Mouse (Mus musculus): ENCODE data around the gene Dhx15. TPM values are rescaled to one million over a fixed set of nuclear protein-coding genes. Genes with fewer than 3 reads are reported as not detected.

Dhx15 gene
- total RNA-seq, 1 experiment, result 164 TPM

DNA sequence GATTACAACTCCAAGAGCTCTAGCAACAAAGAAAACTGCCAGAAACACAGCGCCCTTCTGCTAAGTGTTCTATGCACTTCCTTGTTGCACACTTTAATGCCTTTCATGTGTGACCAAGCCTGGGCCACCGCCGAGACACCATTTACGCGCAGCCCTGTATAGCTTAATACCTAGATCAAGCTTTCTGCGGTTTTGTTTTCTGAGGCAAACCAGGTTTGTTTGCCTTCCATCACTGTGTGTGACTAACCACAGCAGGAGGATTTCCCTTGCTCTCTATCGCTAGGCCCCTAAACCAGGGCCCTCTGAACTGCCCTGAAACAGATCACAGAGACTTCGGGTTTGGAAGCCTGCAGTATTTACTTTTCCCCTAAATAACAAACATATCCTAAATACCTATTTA lies 64.5 kb downstream of the Dhx15 start:
- no peaks in the 10 kb centered on the region for H3K4me1 ChIP-seq (ENCODE audit: control insufficient read depth in 2 of 2, insufficient read depth in 2 of 2, low read length in 2 of 2, poor library complexity in 1 of 2)
- in situ Hi-C loops (cut with MboI; ENCODE audit: low sequenced_read_pairs in 2 of 2, unreplicated experiment in 2 of 2), result no loop called here
- H3K9me3 ChIP-seq (ENCODE audit: control insufficient read depth, insufficient read depth, low read depth, low read length), result no peaks in the 10 kb centered on the region
- no peak for TF ChIP-seq ZNF384 (IDR thresholded peaks at IDR 0.05; ENCODE audit: low read depth, low read length)
- no peak for TF ChIP-seq ZC3H11A (IDR thresholded peaks at IDR 0.05; ENCODE audit: borderline replicate concordance, low read depth, low read length)
- no peak for TF ChIP-seq MAFK (IDR thresholded peaks at IDR 0.05; ENCODE audit: insufficient read depth, low read depth, low read length)
- no peak for TF ChIP-seq HCFC1 (IDR thresholded peaks at IDR 0.05; ENCODE audit: borderline replicate concordance, insufficient read depth, low read length)
- TF ChIP-seq CHD2 (IDR thresholded peaks at IDR 0.05; ENCODE audit: low read depth, low read length), result no peak
- H3K36me3 ChIP-seq (ENCODE audit: control insufficient read depth, insufficient read depth, low read length, poor library complexity, severe bottlenecking), result no peaks in the 10 kb centered on the region
- no peak overlapping the region for H3K9ac ChIP-seq (ENCODE audit: insufficient read depth, low read depth, low read length, poor library complexity, severe bottlenecking)
- H3K4me3 ChIP-seq (ENCODE audit: insufficient read depth in 1 of 2, low read depth in 1 of 2, low read length in 2 of 2, poor library complexity in 1 of 2, severe bottlenecking in 1 of 2), result no peak overlapping the region
- DNase-seq (ENCODE audit: low read depth, low spot score), result no peak
- no peak overlapping the region for H3K27ac ChIP-seq (ENCODE audit: insufficient read depth, low read depth, low read length, poor library complexity, severe bottlenecking)

DNA sequence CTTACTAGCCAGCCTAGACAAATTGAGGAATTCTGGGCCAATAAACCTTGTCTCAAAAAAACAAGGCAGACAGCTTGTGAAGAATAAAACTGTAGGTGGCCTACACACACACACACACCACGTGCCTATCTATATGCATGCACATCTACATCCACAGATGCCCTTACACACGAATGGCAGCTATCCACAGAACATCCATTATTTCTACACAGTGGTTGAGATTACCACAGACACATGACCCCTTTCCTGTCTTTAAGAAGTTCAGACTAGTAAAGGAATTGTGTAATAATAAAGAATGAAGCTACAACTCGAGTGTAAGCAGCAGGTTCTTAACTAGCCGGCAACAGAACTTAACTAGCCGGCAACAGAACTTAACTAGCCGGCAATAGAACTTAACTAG lies 68.2 kb downstream of the Dhx15 start:
- Histone ChIP-seq H3K9ac (ENCODE audit: insufficient read depth, low read depth, low read length, poor library complexity, severe bottlenecking) (no peak overlapping the region), H3K4me1 (ENCODE audit: control insufficient read depth in 2 of 2, insufficient read depth in 2 of 2, low read length in 2 of 2, poor library complexity in 1 of 2) (no peaks in the 10 kb centered on the region), H3K9me3 (ENCODE audit: control insufficient read depth, insufficient read depth, low read depth, low read length) (no peaks in the 10 kb centered on the region), H3K36me3 (ENCODE audit: control insufficient read depth, insufficient read depth, low read length, poor library complexity, severe bottlenecking) (no peaks in the 10 kb centered on the region), H3K4me3 (ENCODE audit: insufficient read depth in 1 of 2, low read depth in 1 of 2, low read length in 2 of 2, poor library complexity in 1 of 2, severe bottlenecking in 1 of 2) (no peak overlapping the region), H3K27ac (ENCODE audit: insufficient read depth, low read depth, low read length, poor library complexity, severe bottlenecking) (no peak overlapping the region)
- TF ChIP-seq HCFC1 (IDR thresholded peaks at IDR 0.05; ENCODE audit: borderline replicate concordance, insufficient read depth, low read length), result no peak
- no peak for TF ChIP-seq CHD2 (IDR thresholded peaks at IDR 0.05; ENCODE audit: low read depth, low read length)
- no peak for TF ChIP-seq ZC3H11A (IDR thresholded peaks at IDR 0.05; ENCODE audit: borderline replicate concordance, low read depth, low read length)
- TF ChIP-seq ZNF384 (IDR thresholded peaks at IDR 0.05; ENCODE audit: low read depth, low read length), result no peak
- TF ChIP-seq MAFK (IDR thresholded peaks at IDR 0.05; ENCODE audit: insufficient read depth, low read depth, low read length), result no peak
- in situ Hi-C loops (cut with MboI; ENCODE audit: low sequenced_read_pairs in 2 of 2, unreplicated experiment in 2 of 2), result no loop called here
- no peak for DNase-seq (ENCODE audit: low read depth, low spot score)

DNA sequence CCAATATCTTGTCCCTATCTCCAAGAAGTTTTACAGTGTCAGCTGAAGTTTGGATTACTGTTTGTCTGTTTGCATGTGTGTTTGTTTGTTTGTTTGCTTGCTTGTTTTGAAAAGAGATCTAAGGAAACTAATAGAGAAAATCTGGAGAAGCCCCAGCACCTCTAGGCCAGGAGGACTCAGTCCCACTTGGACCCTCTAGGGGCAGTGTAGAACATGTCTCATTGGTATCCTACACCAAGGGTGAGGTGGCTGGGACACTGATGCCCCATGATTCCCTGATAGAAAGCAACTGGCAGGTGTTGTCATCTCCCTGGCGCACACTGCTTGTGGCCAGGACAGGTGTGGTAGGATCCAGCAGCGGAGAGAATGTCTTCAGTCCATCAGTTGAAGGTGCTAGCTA lies 70.5 kb downstream of the Dhx15 start:
- TF ChIP-seq CHD2 (IDR thresholded peaks at IDR 0.05; ENCODE audit: low read depth, low read length), result no peak
- TF ChIP-seq ZC3H11A (IDR thresholded peaks at IDR 0.05; ENCODE audit: borderline replicate concordance, low read depth, low read length), result no peak
- no peak for TF ChIP-seq HCFC1 (IDR thresholded peaks at IDR 0.05; ENCODE audit: borderline replicate concordance, insufficient read depth, low read length)
- no peak for TF ChIP-seq ZNF384 (IDR thresholded peaks at IDR 0.05; ENCODE audit: low read depth, low read length)
- TF ChIP-seq MAFK (IDR thresholded peaks at IDR 0.05; ENCODE audit: insufficient read depth, low read depth, low read length), result no peak
- in situ Hi-C loops (cut with MboI; ENCODE audit: low sequenced_read_pairs in 2 of 2, unreplicated experiment in 2 of 2), result no loop called here
- Histone ChIP-seq H3K4me3 (ENCODE audit: insufficient read depth in 1 of 2, low read depth in 1 of 2, low read length in 2 of 2, poor library complexity in 1 of 2, severe bottlenecking in 1 of 2) (no peak overlapping the region), H3K9me3 (ENCODE audit: control insufficient read depth, insufficient read depth, low read depth, low read length) (no peaks in the 10 kb centered on the region), H3K4me1 (ENCODE audit: control insufficient read depth in 2 of 2, insufficient read depth in 2 of 2, low read length in 2 of 2, poor library complexity in 1 of 2) (peaks cover 0 to 3% of the 10 kb centered on the region in 2 experiments; a peak in 2 of 4 replicates), H3K27ac (ENCODE audit: insufficient read depth, low read depth, low read length, poor library complexity, severe bottlenecking) (no peak overlapping the region), H3K9ac (ENCODE audit: insufficient read depth, low read depth, low read length, poor library complexity, severe bottlenecking) (no peak overlapping the region), H3K36me3 (ENCODE audit: control insufficient read depth, insufficient read depth, low read length, poor library complexity, severe bottlenecking) (no peaks in the 10 kb centered on the region)
- DNase-seq (ENCODE audit: low read depth, low spot score), result no peak

DNA sequence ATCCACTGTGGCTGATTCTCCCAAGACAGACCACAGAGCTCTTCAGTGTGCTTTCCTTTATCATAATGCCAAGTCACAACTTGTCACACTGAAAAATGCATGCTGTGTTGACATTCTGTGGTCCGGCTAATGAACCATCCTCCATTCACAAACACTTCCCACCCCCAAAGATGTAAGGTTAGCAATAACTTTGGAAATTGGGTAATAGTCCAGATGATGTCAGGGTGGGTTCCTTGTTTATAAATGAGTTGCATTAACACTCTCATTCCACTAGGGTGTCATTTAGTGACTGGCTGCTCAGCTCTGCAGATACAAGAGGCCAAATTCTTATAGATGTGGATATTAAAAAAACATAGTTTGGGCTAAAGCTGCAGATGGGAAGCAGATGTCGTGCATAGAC lies 71.1 kb downstream of the Dhx15 start:
- in situ Hi-C loops (cut with MboI; ENCODE audit: low sequenced_read_pairs in 2 of 2, unreplicated experiment in 2 of 2), result no loop called here
- Histone ChIP-seq H3K9ac (ENCODE audit: insufficient read depth, low read depth, low read length, poor library complexity, severe bottlenecking) (no peak overlapping the region), H3K4me1 (ENCODE audit: control insufficient read depth in 2 of 2, insufficient read depth in 2 of 2, low read length in 2 of 2, poor library complexity in 1 of 2) (peaks cover 0 to 5% of the 10 kb centered on the region in 2 experiments; a peak in 2 of 4 replicates), H3K36me3 (ENCODE audit: control insufficient read depth, insufficient read depth, low read length, poor library complexity, severe bottlenecking) (no peaks in the 10 kb centered on the region), H3K9me3 (ENCODE audit: control insufficient read depth, insufficient read depth, low read depth, low read length) (no peaks in the 10 kb centered on the region), H3K4me3 (ENCODE audit: insufficient read depth in 1 of 2, low read depth in 1 of 2, low read length in 2 of 2, poor library complexity in 1 of 2, severe bottlenecking in 1 of 2) (no peak overlapping the region), H3K27ac (ENCODE audit: insufficient read depth, low read depth, low read length, poor library complexity, severe bottlenecking) (no peak overlapping the region)
- TF ChIP-seq CHD2 (IDR thresholded peaks at IDR 0.05; ENCODE audit: low read depth, low read length) (no peak), HCFC1 (IDR thresholded peaks at IDR 0.05; ENCODE audit: borderline replicate concordance, insufficient read depth, low read length) (no peak), ZC3H11A (IDR thresholded peaks at IDR 0.05; ENCODE audit: borderline replicate concordance, low read depth, low read length) (no peak)
- no peak for DNase-seq (ENCODE audit: low read depth, low spot score)

DNA sequence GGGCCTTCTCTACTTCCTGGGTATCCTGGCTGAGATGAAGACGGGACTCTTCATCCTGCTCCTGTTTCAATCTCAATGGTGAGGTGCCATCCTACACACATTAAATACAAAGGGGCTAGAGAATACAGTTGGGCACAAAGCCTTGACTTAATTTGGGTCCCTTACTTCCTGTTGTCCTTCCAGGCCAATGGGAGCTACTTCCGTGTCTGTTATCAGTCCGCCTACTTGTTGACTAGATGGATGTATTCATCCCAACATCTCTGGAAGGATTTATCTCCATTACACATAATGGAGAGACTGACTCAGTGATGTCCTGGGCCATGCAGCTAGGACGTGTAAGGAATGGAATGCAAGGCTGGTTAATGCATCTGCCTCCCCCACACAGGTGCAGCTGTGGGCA lies 72.5 kb downstream of the Dhx15 start:
- Histone ChIP-seq H3K9ac (ENCODE audit: insufficient read depth, low read depth, low read length, poor library complexity, severe bottlenecking) (no peak overlapping the region), H3K9me3 (ENCODE audit: control insufficient read depth, insufficient read depth, low read depth, low read length) (no peaks in the 10 kb centered on the region), H3K27ac (ENCODE audit: insufficient read depth, low read depth, low read length, poor library complexity, severe bottlenecking) (no peak overlapping the region), H3K36me3 (ENCODE audit: control insufficient read depth, insufficient read depth, low read length, poor library complexity, severe bottlenecking) (no peaks in the 10 kb centered on the region), H3K4me3 (ENCODE audit: insufficient read depth in 1 of 2, low read depth in 1 of 2, low read length in 2 of 2, poor library complexity in 1 of 2, severe bottlenecking in 1 of 2) (no peak overlapping the region), H3K4me1 (ENCODE audit: control insufficient read depth in 2 of 2, insufficient read depth in 2 of 2, low read length in 2 of 2, poor library complexity in 1 of 2) (peaks cover 0 to 7% of the 10 kb centered on the region in 2 experiments; a peak in 2 of 4 replicates)
- DNase-seq (ENCODE audit: low read depth, low spot score), result no peak
- in situ Hi-C loops (cut with MboI; ENCODE audit: low sequenced_read_pairs in 2 of 2, unreplicated experiment in 2 of 2), result no loop called here
- TF ChIP-seq ZC3H11A (IDR thresholded peaks at IDR 0.05; ENCODE audit: borderline replicate concordance, low read depth, low read length) (no peak), HCFC1 (IDR thresholded peaks at IDR 0.05; ENCODE audit: borderline replicate concordance, insufficient read depth, low read length) (no peak), MAFK (IDR thresholded peaks at IDR 0.05; ENCODE audit: insufficient read depth, low read depth, low read length) (no peak), ZNF384 (IDR thresholded peaks at IDR 0.05; ENCODE audit: low read depth, low read length) (no peak), CHD2 (IDR thresholded peaks at IDR 0.05; ENCODE audit: low read depth, low read length) (no peak)
